Mouse (Mus musculus) embryonic fibroblast, embryonic 13.5 days (primary cell): ENCODE data around the gene Cdkl2. TPM values are rescaled to one million over a fixed set of nuclear protein-coding genes. Genes with fewer than 3 reads are reported as not detected.

Experiments used
- H3K27ac ChIP-seq: 2 replicates; pipeline ENCODE4 v1.5.1; 2012; ENCODE audit warnings: low read length, control low read depth, inconsistent platforms; ENCODE audit not compliant: insufficient read depth
- H3K4me1 ChIP-seq: 2 replicates; pipeline ENCODE4 v1.6.1; 2011; ENCODE audit warnings: low read length; ENCODE audit not compliant: control insufficient read depth, insufficient read depth
- H3K4me3 ChIP-seq: 2 replicates; pipeline ENCODE4 v1.5.1; 2011; ENCODE audit warnings: mild to moderate bottlenecking, control low read depth, low read length; ENCODE audit not compliant: insufficient read depth
- CTCF ChIP-seq: IDR thresholded peaks from 2 replicates; pipeline ENCODE4 v1.5.1; 2011; ENCODE audit warnings: mild to moderate bottlenecking, control low read depth, low read length, moderate library complexity, borderline replicate concordance; ENCODE audit not compliant: insufficient read depth
- POLR2A ChIP-seq: IDR thresholded peaks from 2 replicates; pipeline ENCODE4 v1.6.1; 2011; ENCODE audit warnings: low read depth, mild to moderate bottlenecking, control low read depth, low read length, moderate library complexity
- polyA plus RNA-seq: library from polyadenylated mRNA; stranded (reverse); fragments of >200 nt; gene quantifications from 2 replicates; pipeline ENCODE4 v1.2.4, GENCODE M21; 2011; ENCODE audit warnings: low read depth; ENCODE audit not compliant: missing spikeins, insufficient read length

Cdkl2 gene
- polyA plus RNA-seq, 1 experiment = 3.2 TPM

DNA sequence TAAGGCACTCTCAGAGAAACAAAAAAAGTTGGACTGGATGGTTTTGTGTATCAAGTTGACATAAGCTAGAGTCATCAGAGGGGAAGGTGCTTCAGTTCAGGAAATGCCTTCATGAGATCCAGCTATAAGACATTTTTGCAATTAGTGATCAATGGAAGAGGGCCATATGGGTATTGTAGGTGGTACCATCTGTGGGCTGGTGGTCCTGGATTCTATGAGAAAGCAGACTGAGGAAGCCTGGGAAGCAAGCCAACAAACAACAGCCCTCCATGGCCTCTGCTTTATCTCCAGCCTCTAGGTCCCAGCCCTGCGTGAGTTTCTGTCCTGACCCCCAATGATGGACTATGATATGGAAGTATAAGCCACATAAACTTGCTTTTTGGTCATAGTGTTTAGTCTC lies 84.6 kb downstream of the Cdkl2 start:
- Histone ChIP-seq H3K27ac (no peak overlapping the region), H3K4me3 (no peak overlapping the region), H3K4me1 (no peaks in the 10 kb centered on the region; the same call in none of the 2 replicates)
- TF ChIP-seq POLR2A (no peak), CTCF (no peak)

DNA sequence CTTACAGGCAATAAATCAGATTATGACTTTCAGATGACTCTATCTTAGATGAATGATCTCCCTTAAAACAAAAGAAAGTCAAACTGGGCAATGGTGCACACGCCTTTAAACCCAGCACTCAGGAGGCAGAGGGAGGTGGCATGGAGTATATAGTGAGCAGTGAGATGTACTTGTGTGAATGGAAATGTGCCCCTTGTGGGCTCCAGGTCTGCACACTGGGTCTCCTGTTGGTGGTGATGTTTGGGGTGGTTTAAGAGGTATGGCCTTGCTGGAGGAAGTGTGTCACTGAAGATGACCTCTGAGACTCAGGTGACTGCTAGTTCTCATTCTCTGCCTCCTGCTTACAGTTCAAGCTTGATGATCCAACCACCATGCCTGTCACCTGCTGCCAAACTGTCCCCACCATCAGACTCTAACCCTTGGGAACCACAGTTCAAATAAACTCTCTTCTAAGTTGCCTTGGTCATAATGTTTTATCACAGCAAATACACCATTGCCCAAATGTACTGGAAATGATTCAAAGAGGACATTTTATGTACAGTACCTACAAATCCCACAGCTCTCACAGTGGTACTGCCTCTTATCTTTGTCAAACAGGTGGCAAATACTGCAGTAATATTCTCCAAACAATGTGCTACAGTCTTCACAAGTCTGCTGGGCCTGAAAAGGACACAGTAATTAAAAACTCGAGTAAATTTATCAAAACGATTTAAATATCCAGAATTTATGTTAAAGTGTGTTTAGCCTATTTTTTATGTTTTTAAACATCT lies 86.5 kb downstream of the Cdkl2 start:
- TF ChIP-seq CTCF = no peak
- TF ChIP-seq POLR2A = no peak
- no peak overlapping the region for H3K27ac ChIP-seq
- no peak overlapping the region for H3K4me3 ChIP-seq
- no peaks in the 10 kb centered on the region; the same call in none of the 2 replicates for H3K4me1 ChIP-seq

Other genes with a start within 250 kb of the Cdkl2 start
- gene Rchy1, start 80.8 kb downstream of the Cdkl2 start, polyA plus RNA-seq = 50.8 and 66.2 TPM in 2 replicates
- 0.93 and 2.4 TPM in 2 replicates for gene Odaph, start 56.4 kb downstream of the Cdkl2 start, polyA plus RNA-seq
- gene G3bp2, start 39.8 kb upstream of the Cdkl2 start, polyA plus RNA-seq = 104 and 116 TPM in 2 replicates
- 101 and 103 TPM in 2 replicates for gene Uso1, start 94.1 kb upstream of the Cdkl2 start, polyA plus RNA-seq
- 11.4 and 25.4 TPM in 2 replicates for gene U90926, start 171.5 kb upstream of the Cdkl2 start, polyA plus RNA-seq
- not detected in 2 replicates for gene Ppef2, start 212.4 kb upstream of the Cdkl2 start, polyA plus RNA-seq
- gene Naaa, start 234.3 kb upstream of the Cdkl2 start, polyA plus RNA-seq = 20.4 and 25.8 TPM in 2 replicates